Mouse (Mus musculus): ENCODE measurements around the gene Tmem151a.

The Tmem151a gene

GRCm38 (mm10) chr19:5040862-5041523 is 44.3 kb downstream of the Tmem151a start, which contains the start of gene Brms1:
Gene Brms1 (plus strand): TSS chr19:5041354.
- DNase-seq (ENCODE audit: low spot score) = peak; percentile 70

- DNase-seq (ENCODE audit: low spot score) = no peak
Measured at GRCm38 (mm10) chr19:5039301-5040114, 45.8 kb downstream of the Tmem151a start.

GRCm38 (mm10) chr19:5038709-5039156 is 46.6 kb downstream of the Tmem151a start, which contains the start of the genes B4gat1 and AC124502.3:
Gene B4gat1 (plus strand): TSS chr19:5038826.
Gene AC124502.3 (plus strand): TSS chr19:5038891.
- peak; percentile 51 for DNase-seq (ENCODE audit: low spot score)

GRCm38 (mm10) chr19:5037678-5038571 is 47.4 kb downstream of the Tmem151a start:
- no peak for DNase-seq (ENCODE audit: low spot score)

- no peak for DNase-seq (ENCODE audit: low spot score)
Measured at GRCm38 (mm10) chr19:5036577-5036976, 48.8 kb downstream of the Tmem151a start.

- DNase-seq (ENCODE audit: low spot score) = no peak
Measured at GRCm38 (mm10) chr19:5032686-5033085, 52.6 kb downstream of the Tmem151a start.

GRCm38 (mm10) chr19:5026111-5026510 is 59.2 kb downstream of the Tmem151a start:
- no peak for DNase-seq (ENCODE audit: low spot score)

- DNase-seq (ENCODE audit: low spot score) = peak; percentile 63
Measured at GRCm38 (mm10) chr19:5023621-5024479, 61.5 kb downstream of the Tmem151a start, which contains the start of gene Slc29a2. Gene Slc29a2 (plus strand): TSS chr19:5023860.

GRCm38 (mm10) chr19:5021416-5021815 is 63.9 kb downstream of the Tmem151a start:
- DNase-seq (ENCODE audit: low spot score) = no peak

All from urinary bladder, postnatal 10 days (tissue).